Mouse (Mus musculus): ENCODE measurements around the gene Sox21. TPM values are rescaled to one million over a fixed set of nuclear protein-coding genes. Genes with fewer than 3 reads are reported as not detected.

Sox21 gene
- polyA plus RNA-seq, 1 experiment = 0.24 TPM

Other genes with a start within 250 kb of the Sox21 start
- gene Dct, start 184.8 kb downstream of the Sox21 start, polyA plus RNA-seq (2012; rRNA removed) = 0.22 and 0.25 TPM in 2 replicates
- gene Tgds, start 104.3 kb downstream of the Sox21 start, polyA plus RNA-seq (2012; rRNA removed) = 10.9 and 11.7 TPM in 2 replicates
- 20.1 and 21.2 TPM in 2 replicates for gene Gpr180, start 99.9 kb downstream of the Sox21 start, polyA plus RNA-seq (2012; rRNA removed)
- gene Gm9376, start 29.9 kb upstream of the Sox21 start, polyA plus RNA-seq (2012; rRNA removed) = not detected in 2 replicates

Measured in large intestine, adult 2 months (tissue).